50 mouse cellular contexts compared by ENCODE assay signal in genomic region chr16:58616878-58617277, GRCm38 (mm10). TPM values are rescaled to one million over a fixed set of nuclear protein-coding genes. Genes with fewer than 3 reads are reported as not detected.
"Had no signal": no experiment of that assay in that cellular context is flagged by ENCODE, and none has a peak within 500 bp of the region (broad histone marks: within the 10 kb centered on the region; RNA-seq: fewer than 3 reads in every experiment).

Gm813 (minus strand) TSS chr16:58616978.

- H3K4me3 ChIP-seq: heart, adult 2 months; heart, embryonic 12.5 days; heart, embryonic 13.5 days; heart, embryonic 15.5 days; hindbrain, embryonic 10.5 days; hindbrain, embryonic 12.5 days; hindbrain, embryonic 13.5 days; hindbrain, embryonic 15.5 days; intestine, embryonic 15.5 days; kidney, embryonic 15.5 days; layer of hippocampus, adult 2 months had no signal

- H3K4me1 ChIP-seq: heart, embryonic 12.5 days; heart, embryonic 13.5 days; heart, embryonic 15.5 days; hindbrain, embryonic 10.5 days; hindbrain, embryonic 12.5 days; hindbrain, embryonic 13.5 days; hindbrain, embryonic 15.5 days; intestine, embryonic 15.5 days; kidney, embryonic 15.5 days had no signal

- H3K36me3 ChIP-seq: heart, embryonic 12.5 days; heart, embryonic 13.5 days; heart, embryonic 15.5 days; hindbrain, embryonic 10.5 days; hindbrain, embryonic 12.5 days; hindbrain, embryonic 13.5 days; hindbrain, embryonic 15.5 days; intestine, embryonic 15.5 days; kidney, embryonic 15.5 days had no signal

- H3K27ac ChIP-seq: heart, adult 2 months; heart, embryonic 13.5 days; heart, embryonic 15.5 days; hindbrain, embryonic 10.5 days; hindbrain, embryonic 12.5 days; hindbrain, embryonic 13.5 days; hindbrain, embryonic 14.5 days; hindbrain, embryonic 15.5 days; hindbrain, postnatal 0 days; intestine, embryonic 15.5 days; kidney, embryonic 15.5 days; kidney, postnatal 0 days; layer of hippocampus, adult 2 months had no signal

- H3K9me3 ChIP-seq: heart, embryonic 12.5 days; heart, embryonic 13.5 days; heart, embryonic 15.5 days; hindbrain, embryonic 10.5 days; hindbrain, embryonic 12.5 days; hindbrain, embryonic 13.5 days; hindbrain, embryonic 15.5 days; intestine, embryonic 15.5 days; kidney, embryonic 15.5 days had no signal

- ATAC-seq: hindbrain, embryonic 16.5 days; hindbrain, postnatal 0 days; inflammation-experienced regulatory T-cells, adult 6 months; intestine, embryonic 15.5 days; intestine, embryonic 16.5 days; intestine, postnatal 0 days had no signal

- DNase-seq: heart, adult 2 months; heart, postnatal 36 days; heart, postnatal 4 days; kidney, adult 11 months; kidney, adult 18-20 months; kidney, adult 2 months; kidney, adult 8-10 months; kidney, adult 9 months; kidney, postnatal 10 days; kidney, postnatal 14 days; kidney, postnatal 25 days; kidney, postnatal 36 days; kidney, postnatal 4 days; layer of hippocampus, adult 9-11 months; layer of hippocampus, postnatal 36 days had no signal

- H3K27me3 ChIP-seq: heart, embryonic 12.5 days; heart, embryonic 13.5 days; heart, embryonic 15.5 days; hindbrain, embryonic 12.5 days; hindbrain, embryonic 13.5 days; hindbrain, embryonic 15.5 days; intestine, embryonic 15.5 days; kidney, embryonic 15.5 days had no signal

RNA-seq across cellular contexts. Expression of gene Gm813, which starts in this region (rescaled TPM):
- total RNA-seq: heart, adult 2 months; heart, adult 8-10 months; heart, postnatal 25 days; heart, postnatal 36 days; heart, postnatal 4 days; hematopoietic stem cell, adult 5-6 weeks; hindbrain, postnatal 0 days; layer of hippocampus, adult 18-20 months; layer of hippocampus, adult 2 months; layer of hippocampus, adult 8-10 months; layer of hippocampus, postnatal 10 days; layer of hippocampus, postnatal 14 days; layer of hippocampus, postnatal 25 days; layer of hippocampus, postnatal 36 days; left cerebral cortex, adult 18-20 months had no signal
- polyA plus RNA-seq: heart, adult 2 months; heart, embryonic 11.5 days; heart, embryonic 12.5 days; heart, embryonic 13.5 days; heart, embryonic 14.5 days; heart, embryonic 15.5 days; heart, embryonic 16.5 days; heart, postnatal 0 days; hindbrain, embryonic 10.5 days; hindbrain, embryonic 11.5 days; hindbrain, embryonic 12.5 days; hindbrain, embryonic 13.5 days; hindbrain, embryonic 14.5 days; hindbrain, embryonic 15.5 days; hindbrain, embryonic 16.5 days; hindbrain, postnatal 0 days; inflammation-experienced regulatory T-cells, adult 6 months; intestine, embryonic 14.5 days; intestine, embryonic 15.5 days; intestine, embryonic 16.5 days; intestine, postnatal 0 days; kidney, adult 2 months; kidney, embryonic 14.5 days; kidney, embryonic 15.5 days; kidney, embryonic 16.5 days; kidney, postnatal 0 days; large intestine, adult 2 months had no signal
